Mouse (Mus musculus) embryonic facial prominence, embryonic 14.5 days (tissue): ENCODE results near the gene Mrpl1. TPM values are rescaled to one million over a fixed set of nuclear protein-coding genes. Genes with fewer than 3 reads are reported as not detected.

Experiments
- ATAC-seq: fragments of 200-750 bp; cut with Nextera tagmentation; 2 replicates; pipeline ENCODE4 v1.8.0; 2017; ENCODE audit warnings: low read depth, moderate number of reproducible peaks, moderate TSS enrichment
- DNase-seq: peaks from one replicate; pipeline ENCODE4 v3.0.0-alpha.2; 2015; ENCODE audit warnings: low spot score
- H3K27ac ChIP-seq: fragments of 300-500 bp; sonication (generic); replicated peaks from 2 replicates; pipeline ENCODE4 v1.5.1; 2014; ENCODE audit warnings: low read depth, mild to moderate bottlenecking, low read length, moderate library complexity
- H3K27me3 ChIP-seq: fragments of 300-500 bp; sonication (generic); replicated peaks from 2 replicates; pipeline ENCODE4 v1.6.1; 2014; ENCODE audit warnings: low read length; ENCODE audit not compliant: control insufficient read depth, insufficient read depth
- H3K36me3 ChIP-seq: fragments of 300-500 bp; sonication (generic); 2 replicates; pipeline ENCODE4 v1.6.1; 2014; ENCODE audit warnings: low read length, mixed read lengths; ENCODE audit not compliant: control insufficient read depth, insufficient read depth
- H3K4me1 ChIP-seq: fragments of 300-500 bp; sonication (generic); 2 replicates; pipeline ENCODE4 v1.6.1; 2014; ENCODE audit warnings: antibody characterized with exemption, low read length; ENCODE audit not compliant: control insufficient read depth, insufficient read depth
- H3K4me2 ChIP-seq: fragments of 300-500 bp; sonication (generic); 2 replicates; pipeline ENCODE4 v1.6.1; 2014; ENCODE audit warnings: low read depth, mild to moderate bottlenecking, low read length, moderate library complexity, mixed read lengths
- H3K4me3 ChIP-seq: fragments of 300-500 bp; sonication (generic); 2 replicates; pipeline ENCODE4 v1.5.1; 2014; ENCODE audit warnings: low read depth, mild to moderate bottlenecking, low read length
- H3K9ac ChIP-seq: fragments of 300-500 bp; sonication (generic); 2 replicates; pipeline ENCODE4 v1.6.1; 2014; ENCODE audit warnings: low read depth, mild to moderate bottlenecking, low read length, moderate library complexity, mixed read lengths
- H3K9me3 ChIP-seq: fragments of 300-500 bp; sonication (generic); 2 replicates; pipeline ENCODE4 v1.6.1; 2016; ENCODE audit warnings: low read length; ENCODE audit not compliant: control insufficient read depth
- WGBS: fragments of 180-500 bp; shearing (Covaris S2); extraction: QIAGEN DNeasy Blood & Tissue Kit; methylation state at CpG from one replicate; pipeline ENCODE4 v1.1.7; 2014; 5-methylcytosine and 5-hydroxymethylcytosine counted together
- polyA plus RNA-seq: library from polyadenylated mRNA; unstranded; fragments of >200 nt; fragmentation: Nextera tagmentation; extraction: Ambion mirVana; gene quantifications from 2 replicates; pipeline ENCODE4 v1.2.1, GENCODE M21; 2014

Mrpl1 gene
- polyA plus RNA-seq, 1 experiment from 2014 or later = 18.6 TPM

GRCm38 (mm10) chr5:96308086-96308485, 98.8 kb downstream of the Mrpl1 start:
- Histone ChIP-seq H3K36me3 (no peaks in the 10 kb centered on the region), H3K4me2 (no peak overlapping the region), H3K27ac (no peak overlapping the region), H3K9me3 (no peaks in the 10 kb centered on the region), H3K9ac (no peak overlapping the region), H3K4me3 (no peak overlapping the region), H3K4me1 (no peaks in the 10 kb centered on the region; the same call in 1 of the 2 replicates), H3K27me3 (no peaks in the 10 kb centered on the region)
- WGBS = 81% methylated on average over 13 of the region's 13 CpGs
- no peak for DNase-seq
- no peak for ATAC-seq

GRCm38 (mm10) chr5:96308645-96309044, 99.4 kb downstream of the Mrpl1 start:
- no peaks in the 10 kb centered on the region for H3K36me3 ChIP-seq
- 67% methylated on average over 5 of the region's 5 CpGs for WGBS
- H3K4me2 ChIP-seq = no peak overlapping the region
- H3K9me3 ChIP-seq = no peaks in the 10 kb centered on the region
- H3K27ac ChIP-seq = no peak overlapping the region
- H3K4me1 ChIP-seq = no peaks in the 10 kb centered on the region; the same call in 1 of the 2 replicates
- ATAC-seq (no peak), DNase-seq (no peak)
- no peak overlapping the region for H3K4me3 ChIP-seq
- no peak overlapping the region for H3K9ac ChIP-seq
- H3K27me3 ChIP-seq = no peaks in the 10 kb centered on the region

DNA sequence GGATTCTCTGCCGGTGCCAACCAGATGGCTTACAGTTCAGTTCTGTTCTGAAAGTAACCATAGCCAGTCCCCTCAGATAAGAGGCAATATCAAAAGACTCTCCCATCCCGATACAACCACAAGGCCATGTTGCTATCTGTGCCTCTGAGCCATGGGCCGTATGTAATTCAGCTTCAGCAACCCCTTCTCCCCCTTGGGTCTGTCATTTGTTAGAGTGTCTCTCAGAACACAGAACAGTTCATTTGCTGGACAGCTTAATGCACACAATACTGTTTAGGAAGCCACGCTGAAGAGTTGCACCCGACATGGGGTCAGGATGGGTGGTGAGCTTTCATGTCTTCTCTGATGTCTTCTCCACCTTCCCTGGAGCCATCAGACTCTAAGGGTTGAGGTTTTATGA, 100.3 kb downstream of the Mrpl1 start:
- H3K4me2 ChIP-seq = no peak overlapping the region
- DNase-seq (no peak), ATAC-seq (no peak)
- H3K27me3 ChIP-seq = no peaks in the 10 kb centered on the region
- H3K4me1 ChIP-seq = no peaks in the 10 kb centered on the region; the same call in 1 of the 2 replicates
- no peaks in the 10 kb centered on the region for H3K36me3 ChIP-seq
- no peaks in the 10 kb centered on the region for H3K9me3 ChIP-seq
- WGBS = 86% methylated on average over 5 of the region's 5 CpGs
- H3K9ac ChIP-seq = no peak overlapping the region
- no peak overlapping the region for H3K4me3 ChIP-seq
- no peak overlapping the region for H3K27ac ChIP-seq

DNA sequence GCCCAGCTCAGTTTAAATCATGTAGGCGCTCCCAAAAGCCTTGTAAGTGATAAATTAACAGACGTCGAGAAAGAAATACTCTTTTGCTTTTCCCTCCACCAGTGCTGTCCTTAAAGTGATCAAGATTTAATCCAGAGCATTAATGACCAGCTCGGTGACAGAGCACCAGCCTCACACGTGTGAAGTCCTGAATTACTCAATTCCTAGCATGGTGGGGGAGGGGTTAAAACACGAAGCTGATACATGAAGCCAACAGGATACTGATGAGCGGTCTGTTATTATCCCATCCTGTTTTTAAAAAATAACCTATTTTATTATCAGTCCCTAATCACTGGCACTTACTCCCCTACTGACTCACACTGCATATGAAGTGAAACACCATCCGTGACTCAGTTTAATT, 102.4 kb downstream of the Mrpl1 start:
- no peak for DNase-seq
- H3K4me1 ChIP-seq = no peaks in the 10 kb centered on the region; the same call in 1 of the 2 replicates
- H3K4me3 ChIP-seq = no peak overlapping the region
- H3K9me3 ChIP-seq = no peaks in the 10 kb centered on the region
- no peak for ATAC-seq
- no peaks in the 10 kb centered on the region for H3K27me3 ChIP-seq
- 59% methylated on average over 8 of the region's 8 CpGs for WGBS
- H3K36me3 ChIP-seq = no peaks in the 10 kb centered on the region
- no peak overlapping the region for H3K4me2 ChIP-seq
- no peak overlapping the region for H3K9ac ChIP-seq
- no peak overlapping the region for H3K27ac ChIP-seq

Other genes starting within 250 kb of the Mrpl1 start
- gene Cnot6l, start 45.3 kb upstream of the Mrpl1 start, polyA plus RNA-seq = 25.9 and 30.2 TPM in 2 replicates
- gene Fras1, start 164.5 kb downstream of the Mrpl1 start, polyA plus RNA-seq = 19.2 and 22.0 TPM in 2 replicates